Mouse (Mus musculus) limb, embryonic 15.5 days (tissue): ENCODE measurements at regions not wholly inside any gene's neighbourhood (a gene's known extent, or its start where the extent isn't known, plus 50 kb on each side); places are given as distances from the start of the nearest gene placed in this dataset.

Source experiments
- ATAC-seq: fragments of 200-750 bp; cut with Nextera tagmentation; 2 replicates; pipeline ENCODE4 v1.8.0; 2017; ENCODE audit warnings: low read depth, moderate TSS enrichment; ENCODE audit not compliant: insufficient number of reproducible peaks, low FRiP score, low TSS enrichment
- H3K27ac ChIP-seq: fragments of 300-500 bp; sonication (generic); 2 replicates; pipeline ENCODE4 v1.5.1; 2015; ENCODE audit warnings: moderate library complexity, mild to moderate bottlenecking, inconsistent platforms
- H3K27me3 ChIP-seq: fragments of 300-500 bp; sonication (generic); 2 replicates; pipeline ENCODE4 v1.6.1; 2015; ENCODE audit warnings: inconsistent platforms
- H3K36me3 ChIP-seq: fragments of 300-500 bp; sonication (generic); 2 replicates; pipeline ENCODE4 v1.6.1; 2015; ENCODE audit warnings: inconsistent platforms
- H3K4me1 ChIP-seq: fragments of 300-500 bp; sonication (generic); 2 replicates; pipeline ENCODE4 v1.6.1; 2015; ENCODE audit warnings: inconsistent platforms
- H3K4me2 ChIP-seq: fragments of 300-500 bp; sonication (generic); 2 replicates; pipeline ENCODE4 v1.6.1; 2015; ENCODE audit warnings: mild to moderate bottlenecking, inconsistent platforms
- H3K4me3 ChIP-seq: fragments of 300-500 bp; sonication (generic); 2 replicates; pipeline ENCODE4 v1.5.1; 2015; ENCODE audit warnings: mild to moderate bottlenecking, inconsistent platforms
- H3K9ac ChIP-seq: fragments of 300-500 bp; sonication (generic); 2 replicates; pipeline ENCODE4 v1.6.1; 2015; ENCODE audit warnings: inconsistent platforms
- H3K9me3 ChIP-seq: fragments of 300-500 bp; sonication (generic); 2 replicates; pipeline ENCODE4 v1.6.1; 2016; ENCODE audit warnings: inconsistent platforms
- WGBS: fragments of 180-500 bp; shearing (Covaris S2); methylation state at CpG from one replicate; pipeline ENCODE4 v1.1.7; 2015; 5-methylcytosine and 5-hydroxymethylcytosine counted together

- Histone ChIP-seq H3K4me1 (0 out of 2 replicates have a peak, but pooled peaks cover 2% of the 10 kb centered on the region), H3K27ac (no peak overlapping the region), H3K4me3 (no peak overlapping the region), H3K27me3 (no peaks in the 10 kb centered on the region), H3K9me3 (no peaks in the 10 kb centered on the region), H3K4me2 (no peak overlapping the region), H3K36me3 (no peaks in the 10 kb centered on the region), H3K9ac (no peak overlapping the region)
- ATAC-seq, result no peak
- 65% methylated on average over 7 of the region's 7 CpGs for WGBS
Observed at GRCm38 (mm10) chr12:71512915-71513612, 203.4 kb downstream of the Dact1 start.

- ATAC-seq, result no peak
- H3K4me3 ChIP-seq, result no peak overlapping the region
- no peak overlapping the region for H3K4me2 ChIP-seq
- WGBS, result 52% methylated on average over 1 of the region's 1 CpGs
- no peaks in the 10 kb centered on the region for H3K36me3 ChIP-seq
- H3K27ac ChIP-seq, result no peak overlapping the region
- no peaks in the 10 kb centered on the region for H3K27me3 ChIP-seq
- H3K4me1 ChIP-seq, result no peaks in the 10 kb centered on the region
- H3K9me3 ChIP-seq, result no peaks in the 10 kb centered on the region
- no peak overlapping the region for H3K9ac ChIP-seq
Observed at GRCm38 (mm10) chr12:71519520-71519919, 209.8 kb downstream of the Dact1 start.

- Histone ChIP-seq H3K9ac (no peak overlapping the region), H3K27ac (no peak overlapping the region), H3K36me3 (no peaks in the 10 kb centered on the region), H3K27me3 (no peaks in the 10 kb centered on the region), H3K4me2 (no peak overlapping the region), H3K9me3 (no peaks in the 10 kb centered on the region), H3K4me1 (no peaks in the 10 kb centered on the region), H3K4me3 (no peak overlapping the region)
- WGBS, result 86% methylated on average over 3 of the region's 3 CpGs
- ATAC-seq, result no peak
Observed at GRCm38 (mm10) chr12:71521936-71522335, 212.3 kb downstream of the Dact1 start.

GRCm38 (mm10) chr12:71522451-71522850, 212.8 kb downstream of the Dact1 start:
- Histone ChIP-seq H3K36me3 (no peaks in the 10 kb centered on the region), H3K4me1 (no peaks in the 10 kb centered on the region), H3K4me2 (no peak overlapping the region), H3K27ac (no peak overlapping the region), H3K9ac (no peak overlapping the region), H3K9me3 (no peaks in the 10 kb centered on the region), H3K4me3 (no peak overlapping the region), H3K27me3 (no peaks in the 10 kb centered on the region)
- 73% methylated on average over 5 of the region's 5 CpGs for WGBS
- no peak for ATAC-seq

GRCm38 (mm10) chr12:71524156-71524555, 214.5 kb downstream of the Dact1 start:
- Histone ChIP-seq H3K27ac (no peak overlapping the region), H3K9ac (no peak overlapping the region), H3K4me3 (no peak overlapping the region), H3K4me1 (no peaks in the 10 kb centered on the region), H3K36me3 (no peaks in the 10 kb centered on the region), H3K9me3 (no peaks in the 10 kb centered on the region), H3K4me2 (no peak overlapping the region), H3K27me3 (no peaks in the 10 kb centered on the region)
- WGBS, result 27% methylated on average over 6 of the region's 6 CpGs
- ATAC-seq, result no peak

GRCm38 (mm10) chr12:71525255-71525927, 215.7 kb downstream of the Dact1 start:
- Histone ChIP-seq H3K27me3 (no peaks in the 10 kb centered on the region), H3K4me3 (no peak overlapping the region), H3K9ac (no peak overlapping the region), H3K4me1 (no peaks in the 10 kb centered on the region), H3K9me3 (no peaks in the 10 kb centered on the region), H3K27ac (no peak overlapping the region), H3K4me2 (no peak overlapping the region), H3K36me3 (no peaks in the 10 kb centered on the region)
- ATAC-seq, result no peak
- 48% methylated on average over 10 of the region's 10 CpGs for WGBS

GRCm38 (mm10) chr12:71526623-71527022, 216.9 kb downstream of the Dact1 start:
- H3K27ac ChIP-seq, result no peak overlapping the region

GRCm38 (mm10) chr12:71532161-71532560, 222.5 kb downstream of the Dact1 start:
- H3K27me3 ChIP-seq, result no peaks in the 10 kb centered on the region
- H3K4me3 ChIP-seq, result no peak overlapping the region
- no peak overlapping the region for H3K27ac ChIP-seq
- no peak overlapping the region for H3K4me2 ChIP-seq
- 62% methylated on average over 3 of the region's 3 CpGs for WGBS
- no peaks in the 10 kb centered on the region for H3K4me1 ChIP-seq
- H3K36me3 ChIP-seq, result no peaks in the 10 kb centered on the region
- no peak for ATAC-seq
- H3K9me3 ChIP-seq, result no peaks in the 10 kb centered on the region
- no peak overlapping the region for H3K9ac ChIP-seq

More at GRCm38 (mm10) chr12:71526623-71527022, 216.9 kb downstream of the Dact1 start:
- no peaks in the 10 kb centered on the region for H3K9me3 ChIP-seq
- H3K4me3 ChIP-seq, result no peak overlapping the region
- no peaks in the 10 kb centered on the region for H3K4me1 ChIP-seq
- no peaks in the 10 kb centered on the region for H3K27me3 ChIP-seq
- no peak overlapping the region for H3K4me2 ChIP-seq
- 53% methylated on average over 7 of the region's 7 CpGs for WGBS
- ATAC-seq, result no peak
- H3K9ac ChIP-seq, result no peak overlapping the region
- no peaks in the 10 kb centered on the region for H3K36me3 ChIP-seq

- no peak for ATAC-seq
- no peaks in the 10 kb centered on the region for H3K36me3 ChIP-seq
- no peaks in the 10 kb centered on the region for H3K9me3 ChIP-seq
- no peaks in the 10 kb centered on the region for H3K4me1 ChIP-seq
- no peak overlapping the region for H3K4me2 ChIP-seq
- H3K4me3 ChIP-seq, result no peak overlapping the region
- H3K27ac ChIP-seq, result no peak overlapping the region
- WGBS, result 81% methylated on average over 22 of the region's 22 CpGs
- no peaks in the 10 kb centered on the region for H3K27me3 ChIP-seq
- H3K9ac ChIP-seq, result no peak overlapping the region
Observed at GRCm38 (mm10) chr12:71532708-71533450, 223.2 kb downstream of the Dact1 start.

- 91% methylated on average over 9 of the region's 9 CpGs for WGBS
- H3K4me3 ChIP-seq, result no peak overlapping the region
- no peaks in the 10 kb centered on the region for H3K27me3 ChIP-seq
- no peak overlapping the region for H3K9ac ChIP-seq
- H3K9me3 ChIP-seq, result no peaks in the 10 kb centered on the region
- no peaks in the 10 kb centered on the region for H3K36me3 ChIP-seq
- H3K4me1 ChIP-seq, result no peaks in the 10 kb centered on the region
- ATAC-seq, result no peak
- H3K4me2 ChIP-seq, result no peak overlapping the region
- H3K27ac ChIP-seq, result no peak overlapping the region
Observed at GRCm38 (mm10) chr12:71533701-71534100, 224.0 kb downstream of the Dact1 start.

GRCm38 (mm10) chr12:71534199-71534598, 224.5 kb downstream of the Dact1 start:
- no peak overlapping the region for H3K4me2 ChIP-seq
- no peaks in the 10 kb centered on the region for H3K9me3 ChIP-seq
- ATAC-seq, result no peak
- H3K36me3 ChIP-seq, result no peaks in the 10 kb centered on the region
- H3K4me3 ChIP-seq, result no peak overlapping the region
- H3K27ac ChIP-seq, result no peak overlapping the region
- 72% methylated on average over 4 of the region's 4 CpGs for WGBS
- H3K4me1 ChIP-seq, result no peaks in the 10 kb centered on the region
- no peaks in the 10 kb centered on the region for H3K27me3 ChIP-seq
- H3K9ac ChIP-seq, result no peak overlapping the region

GRCm38 (mm10) chr12:71535251-71535650, 225.6 kb downstream of the Dact1 start:
- Histone ChIP-seq H3K27ac (no peak overlapping the region), H3K36me3 (no peaks in the 10 kb centered on the region), H3K27me3 (no peaks in the 10 kb centered on the region), H3K9ac (no peak overlapping the region), H3K4me1 (no peaks in the 10 kb centered on the region), H3K4me3 (no peak overlapping the region), H3K9me3 (no peaks in the 10 kb centered on the region), H3K4me2 (no peak overlapping the region)
- no peak for ATAC-seq
- WGBS, result 91% methylated on average over 6 of the region's 6 CpGs
